Mouse (Mus musculus) layer of hippocampus, adult 9-10 months (tissue): ENCODE results near the gene Gm17174.
"Not testable (repeated sequence)": the region's sequence is repeated elsewhere in the genome, so short reads cannot be mapped to it uniquely, and the experiment has no call there.

Experiments
- DNase-seq: peaks from one replicate; pipeline ENCODE4 v3.0.0; 2022; ENCODE audit warnings: low spot score

Gene Gm17174

DNA sequence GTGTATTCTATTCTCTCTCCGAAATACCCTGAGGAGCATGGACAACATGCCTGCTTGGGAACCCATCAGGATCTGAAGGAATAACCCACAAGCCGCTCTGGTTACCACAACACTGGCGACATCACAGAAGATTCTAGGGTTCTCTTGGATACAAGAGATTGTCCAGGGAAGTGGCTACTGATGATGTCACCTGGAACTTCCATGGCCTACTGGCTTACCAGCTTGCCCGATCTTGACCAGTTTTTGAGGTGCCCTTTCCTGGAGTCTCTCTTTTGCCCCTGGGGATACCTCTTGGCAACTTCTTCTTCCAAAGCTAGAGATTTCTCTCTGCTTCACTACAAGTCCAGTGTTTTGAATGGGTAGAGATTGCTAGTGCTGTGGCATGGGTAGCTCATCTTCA is at the start of gene Gm17174:
TSS of gene Gm17174 (minus strand) at position 101 of the 400 bp plus-strand sequence.
- not testable (repeated sequence) for DNase-seq

DNA sequence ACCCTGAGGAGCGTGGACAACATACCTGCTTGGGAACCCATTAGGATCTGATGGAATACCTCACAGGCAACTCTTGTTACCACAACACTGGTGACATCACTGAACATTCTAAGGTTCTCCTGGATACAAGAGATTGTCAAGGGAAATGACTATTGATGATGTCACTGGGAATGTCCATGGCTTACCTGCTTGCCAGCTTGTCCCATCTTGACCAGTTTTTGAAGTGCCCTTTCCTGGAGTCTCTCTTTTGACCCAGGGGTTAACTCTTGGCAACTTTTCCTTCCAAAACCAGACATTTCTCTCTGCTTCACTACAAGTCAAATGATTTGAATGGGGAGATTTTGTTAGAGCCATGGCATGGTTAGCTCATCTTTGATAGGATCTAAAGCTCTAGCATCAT is 43.6 kb upstream of the Gm17174 start, which contains the start of gene Gm4181:
TSS of gene Gm4181 (minus strand) at position 101 of the 400 bp plus-strand sequence.
- DNase-seq: not testable (repeated sequence)

DNA sequence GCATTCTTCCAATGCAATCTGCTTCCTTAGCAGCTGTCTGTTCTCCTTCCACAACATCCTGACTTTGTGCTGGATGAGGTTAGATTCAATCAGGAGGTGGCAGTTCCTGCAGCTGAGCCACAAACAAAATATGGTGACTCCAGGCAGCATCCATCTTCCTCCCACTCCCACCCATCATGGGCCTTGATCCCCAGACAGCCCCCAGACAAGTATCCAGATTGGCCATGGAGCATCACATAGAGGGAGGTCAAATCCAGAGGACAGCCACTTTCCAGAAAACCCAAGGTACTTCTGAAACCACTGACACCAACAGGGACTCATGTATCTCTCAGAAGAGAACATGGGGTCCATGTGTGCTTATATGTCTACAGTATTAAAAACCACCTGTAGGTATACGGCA is 40.5 kb upstream of the Gm17174 start:
- DNase-seq: not testable (repeated sequence)

DNA sequence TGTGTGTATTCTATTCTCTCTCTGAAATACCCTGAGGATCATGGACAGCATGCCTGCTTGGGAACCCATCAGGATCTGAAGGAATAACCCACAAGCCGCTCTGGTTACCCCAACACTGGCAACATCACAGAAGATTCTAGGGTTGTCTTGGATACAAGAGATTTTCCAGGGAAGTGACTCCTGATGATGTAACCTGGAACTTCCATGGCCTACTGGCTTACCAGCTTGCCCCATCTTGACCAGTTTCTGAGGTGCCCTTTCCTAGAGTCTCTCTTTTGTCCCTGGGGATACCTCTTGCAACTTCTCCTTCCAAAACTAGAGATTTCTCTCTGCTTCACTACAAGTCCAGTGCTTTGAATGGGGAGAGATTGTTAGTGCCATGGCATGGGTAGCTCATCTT is 19.3 kb upstream of the Gm17174 start, which contains the start of gene Gm17078:
TSS of gene Gm17078 (minus strand) at position 101 of the 400 bp plus-strand sequence.
- no peak for DNase-seq

DNA sequence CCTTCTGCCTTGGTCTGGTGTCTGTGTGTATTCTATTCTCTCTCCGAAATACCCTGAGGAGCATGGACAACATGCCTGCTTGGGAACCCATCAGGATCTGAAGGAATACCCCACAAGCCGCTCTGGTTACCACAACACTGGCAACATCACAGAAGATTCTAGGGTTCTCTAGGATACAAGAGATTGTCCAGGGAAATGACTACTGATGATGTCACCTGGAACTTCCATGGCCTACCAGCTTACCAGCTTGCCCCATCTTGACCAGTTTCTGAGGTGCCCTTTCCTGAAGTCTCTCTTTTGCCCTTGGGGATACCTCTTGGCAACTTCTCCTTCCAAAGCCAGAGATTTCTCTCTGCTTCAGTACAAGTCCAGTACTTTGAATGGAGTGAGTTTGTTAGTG is 18.0 kb downstream of the Gm17174 start, which contains the start of gene Gm17175:
TSS of gene Gm17175 (minus strand) at position 101 of the 400 bp plus-strand sequence.
- DNase-seq: not testable (repeated sequence)

DNA sequence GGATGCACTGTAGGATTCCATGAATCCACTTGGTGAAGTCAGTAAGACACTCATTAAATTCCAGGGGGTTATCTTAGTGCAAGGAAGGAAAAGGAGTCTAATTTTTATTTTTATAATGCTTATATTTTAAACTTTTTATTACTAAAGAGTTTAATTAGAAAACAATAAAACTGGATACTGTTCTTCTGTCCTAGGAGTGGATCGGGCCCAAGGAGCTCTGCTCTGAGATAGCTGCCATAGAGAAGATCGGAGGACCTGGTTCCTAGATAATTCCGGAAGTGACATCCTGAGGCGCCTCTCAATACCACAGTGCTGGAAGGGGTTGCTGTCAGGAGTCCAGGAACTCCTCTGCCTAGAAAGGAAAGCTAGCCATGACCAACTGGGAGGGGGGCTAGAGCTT is 39.4 kb downstream of the Gm17174 start, which contains the start of gene Gm5622:
TSS of gene Gm5622 (plus strand) at position 301 of the 400 bp plus-strand sequence.
- DNase-seq: no peak
